Mouse (Mus musculus): ENCODE results near the gene Mdm2. TPM values are rescaled to one million over a fixed set of nuclear protein-coding genes. Genes with fewer than 3 reads are reported as not detected.

Gene Mdm2
- polyA plus RNA-seq, 1 experiment from 2014 or later = 59.7 TPM

DNA sequence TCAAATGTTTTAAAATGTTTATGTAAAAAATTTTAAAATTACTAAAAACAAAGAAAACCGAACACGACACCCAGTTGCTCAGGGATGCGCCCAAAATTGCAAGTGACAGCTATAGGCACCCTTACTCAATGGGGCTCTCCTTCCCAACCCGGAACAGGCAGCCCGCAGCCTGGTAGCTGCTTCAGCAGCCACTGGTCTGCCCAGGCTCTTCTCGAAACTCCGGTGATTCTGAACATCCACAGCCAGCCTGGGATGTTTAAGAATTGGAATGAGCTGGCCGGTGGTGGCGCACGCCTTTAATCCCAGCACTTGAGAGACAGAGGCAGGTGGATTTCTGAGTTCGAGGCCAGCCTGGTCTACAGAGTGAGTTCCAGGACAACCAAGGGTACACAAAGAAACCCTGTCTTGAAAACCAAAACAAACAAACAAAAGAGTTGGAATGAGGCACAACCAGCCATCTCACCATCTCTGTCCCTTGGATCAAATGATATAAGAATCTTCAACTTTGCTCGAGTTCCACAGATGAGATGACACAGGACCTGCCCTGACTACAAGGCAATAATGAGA lies 20.2 kb upstream of the Mdm2 start:
- H3K27me3 ChIP-seq = no peaks in the 10 kb centered on the region

DNA sequence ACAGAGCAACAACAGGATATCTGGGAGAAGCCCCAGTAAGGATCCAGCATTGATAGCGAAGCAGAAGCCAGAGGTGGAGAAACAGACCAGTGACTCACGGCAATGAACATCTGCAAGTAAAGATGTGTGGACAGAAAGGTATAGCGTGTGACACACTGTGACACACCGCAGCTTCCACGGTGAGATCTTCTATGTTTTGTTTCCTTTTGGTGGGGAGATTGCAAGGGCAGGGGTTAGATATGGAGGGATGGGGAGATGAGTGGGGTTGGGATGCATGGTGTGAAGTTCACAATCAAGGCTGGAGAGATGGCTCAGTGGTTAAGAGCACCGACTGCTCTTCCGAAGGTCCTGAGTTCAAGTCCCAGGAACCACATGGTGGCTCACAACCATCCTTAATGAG lies 19.6 kb upstream of the Mdm2 start:
- Histone ChIP-seq H3K27me3 (no peaks in the 10 kb centered on the region), H3K9me3 (no peaks in the 10 kb centered on the region), H3K27ac (no peak overlapping the region), H3K4me2 (no peak overlapping the region), H3K4me3 (replicated peaks) (no peak overlapping the region), H3K4me1 (replicated peaks) (no peaks in the 10 kb centered on the region), H3K9ac (replicated peaks) (no peak overlapping the region), H3K36me3 (peaks cover 1% of the 10 kb centered on the region; the same call in 1 of the 2 replicates)
- WGBS = 95% methylated on average over 7 of the region's 7 CpGs
- no peak for ATAC-seq (ENCODE audit: insufficient number of reproducible peaks, insufficient read depth, low FRiP score, low TSS enrichment, low read depth)

More for the DNA sequence above, 20.2 kb upstream of the Mdm2 start:
- 93% methylated on average over 12 of the region's 12 CpGs for WGBS
- Histone ChIP-seq H3K27ac (no peak overlapping the region), H3K4me3 (replicated peaks) (no peak overlapping the region), H3K9ac (replicated peaks) (no peak overlapping the region), H3K4me1 (replicated peaks) (no peaks in the 10 kb centered on the region), H3K9me3 (no peaks in the 10 kb centered on the region), H3K4me2 (no peak overlapping the region), H3K36me3 (peaks cover 5% of the 10 kb centered on the region; the same call in 1 of the 2 replicates)
- ATAC-seq (ENCODE audit: insufficient number of reproducible peaks, insufficient read depth, low FRiP score, low TSS enrichment, low read depth) = no peak

DNA sequence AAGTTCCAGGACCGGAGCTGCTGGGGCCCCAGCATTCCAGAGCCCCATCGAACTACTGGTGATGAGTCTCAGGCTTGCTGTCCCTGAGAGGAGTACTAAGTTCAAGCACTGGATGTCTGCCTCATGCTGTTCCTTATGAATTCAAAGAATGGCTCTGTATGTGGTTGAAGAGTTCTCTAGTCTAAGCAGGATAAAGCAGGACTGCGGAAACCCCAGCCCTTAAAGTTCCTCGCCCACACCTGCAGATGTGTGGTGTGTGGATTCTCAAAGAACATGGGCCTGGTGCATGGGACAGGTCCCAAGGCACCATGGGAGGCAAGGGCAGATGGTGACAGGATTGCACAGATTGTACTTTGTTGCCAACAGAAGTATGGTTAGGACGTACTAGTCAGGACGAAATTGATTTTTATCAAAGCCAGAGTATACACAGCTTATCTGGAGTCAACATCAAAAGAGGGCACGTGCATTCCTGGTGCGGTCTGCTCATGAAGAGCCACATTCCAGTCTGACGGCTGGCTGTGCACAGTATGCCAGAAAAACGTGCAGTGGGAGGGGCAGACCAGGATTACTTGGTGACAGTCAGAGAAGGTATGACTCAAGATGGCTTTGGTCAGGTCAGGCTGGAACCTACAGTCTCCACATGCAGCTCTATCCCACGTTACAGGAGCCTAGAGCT lies 18.7 kb upstream of the Mdm2 start:
- 73% methylated on average over 11 of the region's 11 CpGs for WGBS
- Histone ChIP-seq H3K27ac (no peak overlapping the region), H3K36me3 (no peaks in the 10 kb centered on the region), H3K4me1 (replicated peaks) (no peaks in the 10 kb centered on the region), H3K4me2 (no peak overlapping the region), H3K27me3 (no peaks in the 10 kb centered on the region), H3K9ac (replicated peaks) (no peak overlapping the region), H3K9me3 (no peaks in the 10 kb centered on the region), H3K4me3 (replicated peaks) (no peak overlapping the region)
- ATAC-seq (ENCODE audit: insufficient number of reproducible peaks, insufficient read depth, low FRiP score, low TSS enrichment, low read depth) = no peak

DNA sequence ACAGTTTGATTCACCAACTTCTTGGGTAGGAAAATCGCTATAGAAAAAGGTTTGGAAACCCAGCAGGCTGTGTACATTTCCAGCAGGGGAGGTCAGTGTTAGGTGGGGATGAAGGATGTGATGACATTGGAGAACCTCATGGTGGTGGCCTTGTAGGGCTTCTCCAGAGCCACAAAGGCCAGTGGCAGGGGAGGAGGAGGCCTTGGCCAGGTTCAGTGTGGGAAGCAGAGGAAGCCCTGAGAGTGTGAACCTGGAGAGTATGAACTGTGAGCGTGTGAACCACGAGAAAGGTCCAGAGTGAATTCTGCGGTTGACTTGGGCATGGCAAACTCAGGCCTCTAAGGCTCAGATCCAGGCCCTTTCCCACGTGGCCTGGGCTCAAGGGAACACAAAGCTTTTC lies 18.0 kb upstream of the Mdm2 start:
- Histone ChIP-seq H3K36me3 (no peaks in the 10 kb centered on the region), H3K27me3 (no peaks in the 10 kb centered on the region), H3K4me3 (replicated peaks) (no peak overlapping the region), H3K4me1 (replicated peaks) (no peaks in the 10 kb centered on the region), H3K4me2 (no peak overlapping the region), H3K27ac (no peak overlapping the region), H3K9me3 (no peaks in the 10 kb centered on the region), H3K9ac (replicated peaks) (no peak overlapping the region)
- no peak for ATAC-seq (ENCODE audit: insufficient number of reproducible peaks, insufficient read depth, low FRiP score, low TSS enrichment, low read depth)
- 91% methylated on average over 5 of the region's 5 CpGs for WGBS

DNA sequence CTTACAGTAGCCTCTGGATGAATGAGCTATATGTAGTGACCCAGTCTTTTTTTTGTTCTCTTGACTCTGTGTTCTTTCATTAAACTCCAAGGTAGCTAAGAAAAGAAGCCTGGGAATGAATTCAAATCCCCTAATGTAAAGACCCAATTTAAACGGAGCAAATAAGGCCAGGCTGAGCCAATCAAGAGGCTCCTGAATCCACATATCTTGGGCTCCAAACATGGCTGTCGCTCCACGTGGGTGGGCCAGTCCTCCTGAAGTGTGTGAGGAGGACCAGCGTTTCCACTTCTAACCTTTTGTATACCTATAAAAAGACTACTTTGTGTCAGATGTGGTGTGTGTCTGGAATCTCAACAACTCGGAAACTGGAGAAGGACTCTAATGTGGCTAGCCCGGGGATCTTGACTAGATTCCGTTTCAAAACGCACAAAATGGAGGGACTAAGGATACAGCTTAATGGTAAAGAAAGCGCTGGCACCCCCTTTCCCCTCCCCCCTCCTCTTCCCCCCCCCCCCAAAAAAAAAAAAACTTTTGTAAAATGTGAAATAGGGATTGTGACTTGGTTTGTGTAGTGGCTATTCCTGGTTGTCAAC lies 17.1 kb upstream of the Mdm2 start:
- no peaks in the 10 kb centered on the region for H3K36me3 ChIP-seq
- no peaks in the 10 kb centered on the region for H3K27me3 ChIP-seq
- H3K9ac ChIP-seq (replicated peaks) = no peak overlapping the region
- H3K27ac ChIP-seq = no peak overlapping the region
- no peak for ATAC-seq (ENCODE audit: insufficient number of reproducible peaks, insufficient read depth, low FRiP score, low TSS enrichment, low read depth)
- WGBS = 79% methylated on average over 9 of the region's 9 CpGs
- H3K4me1 ChIP-seq (replicated peaks) = no peaks in the 10 kb centered on the region
- H3K4me3 ChIP-seq (replicated peaks) = no peak overlapping the region
- H3K4me2 ChIP-seq = no peak overlapping the region
- no peaks in the 10 kb centered on the region for H3K9me3 ChIP-seq

DNA sequence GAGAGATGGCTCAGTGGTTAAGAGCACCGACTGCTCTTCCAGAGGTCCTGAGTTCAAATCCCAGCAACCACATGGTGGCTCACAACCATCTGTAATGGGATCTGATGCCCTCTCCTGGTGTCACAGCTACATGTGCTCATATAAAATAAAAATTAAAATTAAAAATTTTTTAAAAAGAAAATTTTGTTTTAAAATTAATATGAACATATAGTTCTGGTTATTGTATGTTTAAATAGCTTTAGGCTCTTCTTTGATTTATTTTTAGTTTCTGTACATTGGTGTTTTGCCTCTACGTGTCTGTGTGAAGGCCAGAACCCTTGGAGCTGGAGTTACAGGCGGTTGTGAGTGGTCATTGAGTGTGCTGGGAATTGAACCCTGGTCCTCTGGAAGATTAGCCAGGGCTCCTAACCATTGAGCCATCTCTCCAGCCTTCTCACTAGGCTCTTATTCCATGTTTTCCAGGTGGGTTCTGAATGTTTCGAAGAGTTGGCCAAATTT lies 16.4 kb upstream of the Mdm2 start:
- H3K27ac ChIP-seq = no peak overlapping the region
- no peaks in the 10 kb centered on the region for H3K36me3 ChIP-seq
- ATAC-seq (ENCODE audit: insufficient number of reproducible peaks, insufficient read depth, low FRiP score, low TSS enrichment, low read depth) = no peak
- H3K4me2 ChIP-seq = no peak overlapping the region
- H3K4me3 ChIP-seq (replicated peaks) = no peak overlapping the region
- H3K9me3 ChIP-seq = no peaks in the 10 kb centered on the region
- no peaks in the 10 kb centered on the region for H3K27me3 ChIP-seq
- WGBS = 94% methylated on average over 4 of the region's 4 CpGs
- no peaks in the 10 kb centered on the region for H3K4me1 ChIP-seq (replicated peaks)
- no peak overlapping the region for H3K9ac ChIP-seq (replicated peaks)

DNA sequence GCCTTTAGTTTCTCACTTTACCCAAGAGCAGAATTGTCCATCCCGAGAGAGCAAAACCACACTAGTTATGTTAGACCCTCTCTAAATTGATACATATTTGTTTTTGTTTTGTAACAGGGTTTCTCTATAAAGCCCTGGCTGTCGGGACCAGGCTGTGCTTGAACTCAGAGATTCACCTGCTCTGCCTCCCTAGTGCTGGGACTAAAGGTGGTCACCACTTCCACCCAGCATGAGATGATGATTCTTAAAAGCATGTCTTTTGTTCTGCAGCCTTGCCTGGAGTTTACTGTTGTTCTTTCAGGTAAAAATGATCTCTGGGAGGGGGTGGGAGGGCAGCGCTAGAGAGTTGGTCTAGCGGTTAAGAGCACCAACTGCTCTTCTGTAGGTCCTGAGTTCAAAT lies 15.8 kb upstream of the Mdm2 start:
- no peaks in the 10 kb centered on the region for H3K4me1 ChIP-seq (replicated peaks)
- H3K27ac ChIP-seq = no peak overlapping the region
- no peak overlapping the region for H3K4me3 ChIP-seq (replicated peaks)
- H3K9ac ChIP-seq (replicated peaks) = no peak overlapping the region
- no peak for ATAC-seq (ENCODE audit: insufficient number of reproducible peaks, insufficient read depth, low FRiP score, low TSS enrichment, low read depth)
- 93% methylated on average over 4 of the region's 4 CpGs for WGBS
- no peaks in the 10 kb centered on the region for H3K27me3 ChIP-seq
- no peaks in the 10 kb centered on the region for H3K9me3 ChIP-seq
- H3K4me2 ChIP-seq = no peak overlapping the region
- H3K36me3 ChIP-seq = no peaks in the 10 kb centered on the region

DNA sequence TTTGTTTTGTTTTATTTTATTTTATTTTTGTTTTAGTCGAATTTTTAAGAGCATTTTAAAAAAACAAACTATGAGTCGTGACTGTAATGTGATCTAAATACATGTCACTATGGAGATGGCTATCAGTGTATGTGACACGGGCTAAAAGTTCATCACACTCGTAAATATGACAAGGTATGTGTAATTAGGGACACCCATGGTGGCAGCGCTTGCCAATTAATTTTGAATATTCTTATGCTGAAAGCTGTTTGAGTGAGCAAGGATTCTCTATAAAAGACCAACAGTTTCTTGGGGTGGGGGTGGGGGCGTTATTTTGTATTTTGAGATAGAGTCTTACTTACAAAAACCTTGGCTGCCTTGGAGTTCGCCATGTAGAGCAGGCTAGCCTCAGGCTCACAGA lies 15.1 kb upstream of the Mdm2 start:
- Histone ChIP-seq H3K9me3 (no peaks in the 10 kb centered on the region), H3K9ac (replicated peaks) (no peak overlapping the region), H3K36me3 (no peaks in the 10 kb centered on the region)

DNA sequence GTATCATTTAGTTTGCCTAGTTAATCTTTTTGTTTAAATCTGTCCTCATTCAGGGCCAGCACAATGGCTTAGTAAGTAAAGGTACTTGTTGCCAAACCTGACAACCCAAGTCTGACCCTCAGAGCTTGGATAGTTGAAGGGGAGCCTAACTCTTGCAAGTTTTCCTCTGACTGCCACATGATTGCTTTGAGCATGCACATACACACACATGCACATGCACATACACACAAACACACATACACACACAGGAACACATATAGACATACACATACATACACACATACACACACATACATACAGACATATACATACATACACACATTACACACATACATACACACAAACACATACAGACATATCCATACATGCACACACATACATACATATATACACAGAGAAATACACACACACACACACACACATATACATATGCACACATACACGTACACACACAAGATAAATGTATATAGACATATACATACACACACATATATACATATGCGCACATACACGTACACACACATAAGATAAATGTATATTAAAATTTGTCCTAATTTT lies 14.3 kb upstream of the Mdm2 start:
- no peaks in the 10 kb centered on the region for H3K4me1 ChIP-seq (replicated peaks)
- no peak overlapping the region for H3K9ac ChIP-seq (replicated peaks)
- no peaks in the 10 kb centered on the region for H3K27me3 ChIP-seq
- H3K4me2 ChIP-seq = no peak overlapping the region
- H3K4me3 ChIP-seq (replicated peaks) = no peak overlapping the region
- H3K27ac ChIP-seq = no peak overlapping the region; the same call in 1 of the 2 replicates
- no peaks in the 10 kb centered on the region for H3K36me3 ChIP-seq
- no peak for ATAC-seq (ENCODE audit: insufficient number of reproducible peaks, insufficient read depth, low FRiP score, low TSS enrichment, low read depth)
- 85% methylated on average over 3 of the region's 3 CpGs for WGBS
- no peaks in the 10 kb centered on the region for H3K9me3 ChIP-seq

More for the DNA sequence above, 15.1 kb upstream of the Mdm2 start:
- Histone ChIP-seq H3K27me3 (no peaks in the 10 kb centered on the region), H3K4me3 (replicated peaks) (no peak overlapping the region), H3K4me2 (no peak overlapping the region), H3K27ac (no peak overlapping the region), H3K4me1 (replicated peaks) (no peaks in the 10 kb centered on the region)
- WGBS = 76% methylated on average over 7 of the region's 7 CpGs
- no peak for ATAC-seq (ENCODE audit: insufficient number of reproducible peaks, insufficient read depth, low FRiP score, low TSS enrichment, low read depth)

DNA sequence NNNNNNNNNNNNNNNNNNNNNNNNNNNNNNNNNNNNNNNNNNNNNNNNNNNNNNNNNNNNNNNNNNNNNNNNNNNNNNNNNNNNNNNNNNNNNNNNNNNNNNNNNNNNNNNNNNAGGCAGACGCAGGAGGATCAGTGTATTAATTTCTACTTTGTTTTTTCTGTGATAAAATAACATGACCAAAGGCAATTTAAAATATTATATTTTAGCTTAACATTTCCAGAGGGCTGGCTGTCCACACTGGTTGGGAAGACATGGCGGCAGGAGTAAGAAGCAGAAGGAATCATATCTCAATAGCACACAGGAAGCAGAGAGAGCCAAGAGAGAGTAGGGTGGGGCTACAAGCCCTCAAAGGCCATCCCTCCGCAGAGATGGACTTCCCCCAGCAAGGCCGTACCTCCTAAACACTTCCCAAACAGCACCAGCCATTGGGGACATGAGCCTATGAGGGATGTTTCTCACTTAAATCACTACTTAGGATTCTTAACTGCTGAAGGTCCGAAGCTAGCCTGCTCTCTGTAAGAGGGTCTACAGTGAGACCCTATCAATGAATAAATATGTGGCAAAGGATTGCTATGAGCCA lies 13.7 kb upstream of the Mdm2 start:
- H3K27ac ChIP-seq = no peak overlapping the region
- no peaks in the 10 kb centered on the region for H3K4me1 ChIP-seq (replicated peaks)
- WGBS = 77% methylated on average over 5 of the region's 5 CpGs
- H3K4me2 ChIP-seq = no peak overlapping the region
- no peak for ATAC-seq (ENCODE audit: insufficient number of reproducible peaks, insufficient read depth, low FRiP score, low TSS enrichment, low read depth)
- no peak overlapping the region for H3K9ac ChIP-seq (replicated peaks)
- H3K4me3 ChIP-seq (replicated peaks) = no peak overlapping the region
- H3K9me3 ChIP-seq = no peaks in the 10 kb centered on the region
- no peaks in the 10 kb centered on the region for H3K36me3 ChIP-seq
- no peaks in the 10 kb centered on the region for H3K27me3 ChIP-seq
